ENCODE assay signal across 8 mouse cellular contexts in genomic region chr2:130178381-130178705, GRCm38 (mm10). TPM values are rescaled to one million over a fixed set of nuclear protein-coding genes. Genes with fewer than 3 reads are reported as not detected.
DNase-seq lines count a peak whose midpoint lies in the region; ATAC-seq and TF ChIP-seq lines count a peak whose summit lies in the region.

No protein-coding gene starts in this region.

- H3K9me3 ChIP-seq in hindbrain, embryonic 10.5 days = no peaks in the 10 kb centered on the region

- 2% methylated on average over 11 of the region's 11 CpGs for WGBS in hindbrain, embryonic 10.5 days

- peak overlapping the region; percentile 99 for H3K27ac ChIP-seq in layer of hippocampus, adult 2 months
- H3K27ac ChIP-seq in hindbrain, embryonic 10.5 days = peak overlapping the region; percentile 100

- 0 out of 2 replicates have a peak, but pooled peaks have one; percentile 4 for ATAC-seq in megakaryocyte progenitor cell, adult 5-6 weeks (replicated peaks; ENCODE audit: poor library complexity)

- peaks cover 21% of the 10 kb centered on the region for H3K4me1 ChIP-seq in hindbrain, embryonic 10.5 days (replicated peaks)

- TF ChIP-seq CTCF in layer of hippocampus, adult 2 months (conservative IDR thresholded peaks at IDR 0.05) = no peak

- H3K27me3 ChIP-seq in hindbrain, embryonic 10.5 days (ENCODE audit: insufficient read depth, poor library complexity, severe bottlenecking) = no peaks in the 10 kb centered on the region

- no peak for DNase-seq in layer of hippocampus, adult 2 months (ENCODE audit: low spot score in 2 of 2)
- DNase-seq in layer of hippocampus, adult 8-10 months (ENCODE audit: low spot score in 2 of 2) = no peak
- DNase-seq in brain, adult 2 months (ENCODE audit: low read depth, low spot score) = peak; percentile 29
- DNase-seq in hindbrain, embryonic 10.5 days (ENCODE audit: low spot score) = no peak
- no peak for DNase-seq in right cerebral cortex, postnatal 4 days
- DNase-seq in spleen, postnatal 4 days (ENCODE audit: low spot score in 2 of 2) = no peak
- no peak for DNase-seq in layer of hippocampus, postnatal 10 days (ENCODE audit: low spot score in 2 of 2)

- H3K4me3 ChIP-seq in layer of hippocampus, adult 2 months = peak overlapping the region; percentile 99
- H3K4me3 ChIP-seq in hindbrain, embryonic 10.5 days = peak overlapping the region; percentile 100

- peaks cover 39% of the 10 kb centered on the region for H3K36me3 ChIP-seq in hindbrain, embryonic 10.5 days

RNA-seq across cellular contexts. Expression of gene Snrpb, which starts 0.9 kb away (rescaled TPM):
- total RNA-seq in layer of hippocampus, adult 2 months (2021) = 100 to 1,000 TPM; 111 to 112 TPM
- total RNA-seq in layer of hippocampus, adult 8-10 months (2022) = 100 to 1,000 TPM; 103 to 110 (median 105) TPM
- 876 and 909 TPM in 2 replicates for polyA plus RNA-seq in hindbrain, embryonic 10.5 days (2016; fragmentation: Nextera tagmentation; extraction: Ambion mirVana)
- 269 and 277 TPM in 2 replicates for total RNA-seq in megakaryocyte progenitor cell, adult 5-6 weeks (2015)
- total RNA-seq in megakaryocyte progenitor cell, adult 5-6 weeks (2017) = 178 and 224 TPM in 2 replicates
- 100 to 1,000 TPM; 103 to 106 TPM for total RNA-seq in layer of hippocampus, postnatal 10 days (2021)

RNA-seq across cellular contexts. Expression of gene Tmc2, which starts 16.7 kb away (rescaled TPM):
- under 1 TPM in 1 of 2 experiments, not detected in 1; 0.13 TPM for total RNA-seq in layer of hippocampus, adult 2 months (2021)
- total RNA-seq in layer of hippocampus, adult 8-10 months (2022) = not detected
- polyA plus RNA-seq in hindbrain, embryonic 10.5 days (2016; fragmentation: Nextera tagmentation; extraction: Ambion mirVana) = not detected in 2 replicates
- not detected in 2 replicates for total RNA-seq in megakaryocyte progenitor cell, adult 5-6 weeks (2015)
- total RNA-seq in megakaryocyte progenitor cell, adult 5-6 weeks (2017) = not detected in 2 replicates
- total RNA-seq in layer of hippocampus, postnatal 10 days (2021) = not detected
